Mouse (Mus musculus) spleen, adult 2 months (tissue): Measurements from ENCODE around the gene Palm3. TPM values are rescaled to one million over a fixed set of nuclear protein-coding genes. Genes with fewer than 3 reads are reported as not detected.
A peak's percentile ranks its signal among the peaks of the same experiment; 100 is the strongest.

ENCODE experiments used
- DNase-seq, 2 experiments: peaks; one replicate each; pipeline versions ENCODE4 v3.0.0 to v3.0.0-alpha.2; 2012 to 2021; ENCODE audit warnings: low spot score in 2 of 2, low read depth in 1 of 2
- H3K27ac ChIP-seq: fragments of 200-500 bp; 2 replicates; pipeline ENCODE4 v1.5.1; 2012; ENCODE audit warnings: low read length, inconsistent platforms; ENCODE audit not compliant: insufficient read depth
- H3K27me3 ChIP-seq: fragments of 200-500 bp; 2 replicates; pipeline ENCODE4 v1.6.1; 2012; ENCODE audit warnings: mild to moderate bottlenecking, moderate library complexity, low read length, inconsistent platforms; ENCODE audit not compliant: control insufficient read depth, insufficient read depth
- H3K36me3 ChIP-seq: fragments of 200-500 bp; 2 replicates; pipeline ENCODE4 v1.6.1; 2012; ENCODE audit warnings: mild to moderate bottlenecking, low read length, inconsistent platforms; ENCODE audit not compliant: control insufficient read depth, insufficient read depth
- H3K4me1 ChIP-seq: fragments of 200-500 bp; 2 replicates; pipeline ENCODE4 v1.6.1; 2011; ENCODE audit warnings: inconsistent platforms; ENCODE audit not compliant: control insufficient read depth, insufficient read depth, insufficient read length
- H3K4me3 ChIP-seq: fragments of 200-500 bp; 2 replicates; pipeline ENCODE4 v1.5.1; 2011; ENCODE audit warnings: mild to moderate bottlenecking, inconsistent platforms; ENCODE audit not compliant: insufficient read depth, insufficient read length; ENCODE audit errors: extremely low read depth
- CTCF ChIP-seq: fragments of 200-500 bp; IDR thresholded peaks from 2 replicates; pipeline ENCODE4 v1.5.1; 2011; ENCODE audit warnings: mild to moderate bottlenecking, inconsistent platforms; ENCODE audit not compliant: insufficient read depth, insufficient read length, insufficient replicate concordance; ENCODE audit errors: extremely low read depth
- POLR2A ChIP-seq: fragments of 200-500 bp; IDR thresholded peaks from 2 replicates; pipeline ENCODE4 v1.6.1; 2011; ENCODE audit warnings: low read depth, low read length, inconsistent platforms
- WGBS: fragments of 180-500 bp; shearing (Covaris S2); methylation state at CpG from one replicate; pipeline ENCODE4 v1.1.7; 2018; 5-methylcytosine and 5-hydroxymethylcytosine counted together
- polyA plus RNA-seq: library from polyadenylated mRNA; depleted of rRNA; stranded (reverse); fragments of >200 nt; gene quantifications from 2 replicates; pipeline ENCODE4 v1.2.3, GENCODE M21; 2012

Gene Palm3
- polyA plus RNA-seq, 1 experiment = 0.23 TPM

- no peak for DNase-seq
- Histone ChIP-seq H3K36me3 (no peaks in the 10 kb centered on the region), H3K27me3 (peaks cover 10% of the 10 kb centered on the region), H3K4me3 (no peak overlapping the region), H3K4me1 (peaks cover 5% of the 10 kb centered on the region; the same call in 1 of the 2 replicates), H3K27ac (no peak overlapping the region)
- 30% methylated on average over 5 of the region's 5 CpGs for WGBS
- no peak for TF ChIP-seq POLR2A
- no peak for TF ChIP-seq CTCF
Measured at GRCm38 (mm10) chr8:84023085-84023484, 1.8 kb downstream of the Palm3 start.

- TF ChIP-seq POLR2A (no peak), CTCF (no peak)
- 85% methylated on average over 1 of the region's 1 CpGs for WGBS
- Histone ChIP-seq H3K36me3 (no peaks in the 10 kb centered on the region), H3K27me3 (peaks cover 10% of the 10 kb centered on the region), H3K4me1 (peaks cover 5% of the 10 kb centered on the region; the same call in 1 of the 2 replicates), H3K4me3 (no peak overlapping the region), H3K27ac (no peak overlapping the region)
- no peak for DNase-seq
Measured at GRCm38 (mm10) chr8:84023631-84024030, 2.4 kb downstream of the Palm3 start.

- peaks cover 10% of the 10 kb centered on the region for H3K27me3 ChIP-seq
Measured at GRCm38 (mm10) chr8:84024171-84024570, 2.9 kb downstream of the Palm3 start.

GRCm38 (mm10) chr8:84025863-84026262 lies 4.6 kb downstream of the Palm3 start:
- Histone ChIP-seq H3K4me3 (no peak overlapping the region; the same call in 1 of the 2 replicates), H3K27me3 (peaks cover 10% of the 10 kb centered on the region), H3K36me3 (peaks cover 5% of the 10 kb centered on the region), H3K4me1 (peaks cover 5% of the 10 kb centered on the region; the same call in 1 of the 2 replicates), H3K27ac (no peak overlapping the region)
- 2% methylated on average over 40 of the region's 41 CpGs for WGBS
- no peak for DNase-seq
- TF ChIP-seq CTCF = no peak
- TF ChIP-seq POLR2A = no peak

More at GRCm38 (mm10) chr8:84024171-84024570, 2.9 kb downstream of the Palm3 start:
- H3K27ac ChIP-seq = no peak overlapping the region
- H3K4me1 ChIP-seq = peaks cover 5% of the 10 kb centered on the region; the same call in 1 of the 2 replicates
- no peak overlapping the region for H3K4me3 ChIP-seq
- no peaks in the 10 kb centered on the region for H3K36me3 ChIP-seq
- peak; percentile 67 for TF ChIP-seq CTCF
- no peak for TF ChIP-seq POLR2A
- DNase-seq = peak in 1 of 2 experiments; percentile 45
- 22% methylated on average over 10 of the region's 10 CpGs for WGBS

GRCm38 (mm10) chr8:84027449-84027848 lies 6.2 kb downstream of the Palm3 start:
- H3K27me3 ChIP-seq = peaks cover 10% of the 10 kb centered on the region
- peak in 1 of 2 experiments; percentile 63 for DNase-seq
- H3K27ac ChIP-seq = no peak overlapping the region
- peaks cover 17% of the 10 kb centered on the region for H3K36me3 ChIP-seq
- TF ChIP-seq POLR2A (no peak), CTCF (no peak)
- no peak overlapping the region for H3K4me3 ChIP-seq
- H3K4me1 ChIP-seq = peaks cover 5% of the 10 kb centered on the region; the same call in 1 of the 2 replicates
- 6% methylated on average over 10 of the region's 10 CpGs for WGBS

- peaks cover 27% of the 10 kb centered on the region for H3K36me3 ChIP-seq
- TF ChIP-seq CTCF (no peak), POLR2A (no peak)
- WGBS = 89% methylated on average over 5 of the region's 5 CpGs
- H3K4me1 ChIP-seq = peaks cover 5% of the 10 kb centered on the region; the same call in 1 of the 2 replicates
- H3K27ac ChIP-seq = no peak overlapping the region
- H3K4me3 ChIP-seq = no peak overlapping the region
- no peak for DNase-seq
- H3K27me3 ChIP-seq = peaks cover 10% of the 10 kb centered on the region
Measured at GRCm38 (mm10) chr8:84029272-84029671, 8.0 kb downstream of the Palm3 start.

- no peaks in the 10 kb centered on the region for H3K4me1 ChIP-seq
- no peaks in the 10 kb centered on the region for H3K27me3 ChIP-seq
- WGBS = 90% methylated on average over 4 of the region's 4 CpGs
- peaks cover 35% of the 10 kb centered on the region for H3K36me3 ChIP-seq
- no peak for DNase-seq
- no peak overlapping the region for H3K27ac ChIP-seq
- TF ChIP-seq POLR2A (no peak), CTCF (no peak)
- no peak overlapping the region for H3K4me3 ChIP-seq
Measured at GRCm38 (mm10) chr8:84032777-84033176, 11.5 kb downstream of the Palm3 start.
